Mouse (Mus musculus): ENCODE measurements around the gene Orai2.
"Not testable (repeated sequence)": the region's sequence is repeated elsewhere in the genome, so short reads cannot be mapped to it uniquely, and the experiment has no call there.

Orai2 gene

GRCm38 (mm10) chr5:136135571-136136291 is 34.8 kb downstream of the Orai2 start, which contains the start of the genes Lrwd1 and Alkbh4:
TSS of gene Lrwd1 (minus strand) at chr5:136136074.
TSS of gene Alkbh4 (plus strand) at chr5:136136146.
- peak; percentile 97 to 98 for DNase-seq

GRCm38 (mm10) chr5:136122165-136122564 is 48.3 kb downstream of the Orai2 start:
- DNase-seq = no peak

- DNase-seq = no peak
These were observed 53.8 kb downstream of the Orai2 start for GRCm38 (mm10) chr5:136116784-136117112.

- DNase-seq = peak; percentile 95 to 97
These were observed 54.4 kb downstream of the Orai2 start, which contains the start of gene Polr2j for GRCm38 (mm10) chr5:136115891-136116783. TSS of gene Polr2j (plus strand) at chr5:136116631.

- DNase-seq = not testable (repeated sequence)
These were observed 57.0 kb downstream of the Orai2 start for GRCm38 (mm10) chr5:136113546-136113945.

- no peak for DNase-seq
These were observed 61.5 kb downstream of the Orai2 start for GRCm38 (mm10) chr5:136109042-136109441.

GRCm38 (mm10) chr5:136108486-136108885 is 62.0 kb downstream of the Orai2 start:
- no peak for DNase-seq

- peak in 1 of 2 experiments; percentile 34 for DNase-seq
These were observed 66.0 kb downstream of the Orai2 start for GRCm38 (mm10) chr5:136104511-136104910.

- peak; percentile 81 to 84 for DNase-seq
These were observed 68.3 kb downstream of the Orai2 start for GRCm38 (mm10) chr5:136102099-136102820.

GRCm38 (mm10) chr5:136098536-136098935 is 72.0 kb downstream of the Orai2 start:
- no peak for DNase-seq
